Mouse (Mus musculus): ENCODE data around the gene Akr1b8. TPM values are rescaled to one million over a fixed set of nuclear protein-coding genes. Genes with fewer than 3 reads are reported as not detected.

Gene Akr1b8
- 3.3 and 4.8 TPM in 2 replicates for polyA plus RNA-seq (2015; fragmentation: Nextera tagmentation; extraction: Ambion mirVana)

GRCm38 (mm10) chr6:34353658-34354353 lies at the start of gene Akr1b8:
Akr1b8 (plus strand) TSS chr6:34354119.
- H3K4me2 ChIP-seq (ENCODE audit: low read depth, low read length): peak within 1 kb of the TSS; percentile 35
- H3K4me3 ChIP-seq (ENCODE audit: low read length): peak within 1 kb of the TSS; percentile 10; the same call in 1 of the 2 replicates
- H3K9ac ChIP-seq (ENCODE audit: low read depth, low read length): no peak within 1 kb of the TSS
- H3K4me1 ChIP-seq (ENCODE audit: control insufficient read depth, insufficient read depth, low read length): peaks cover 7% of the 10 kb centered on the region; the same call in 1 of the 2 replicates
- WGBS: 16% methylated on average over 16 of the region's 16 CpGs
- no peaks in the 10 kb centered on the region for H3K36me3 ChIP-seq (ENCODE audit: control insufficient read depth, insufficient read depth, low read length)
- H3K27ac ChIP-seq (ENCODE audit: low read length): no peak within 1 kb of the TSS; the same call in 1 of the 2 replicates
- no peaks in the 10 kb centered on the region for H3K27me3 ChIP-seq (replicated peaks; ENCODE audit: control insufficient read depth, insufficient read depth, low read length)
- ATAC-seq: peak; percentile 38
- no peaks in the 10 kb centered on the region for H3K9me3 ChIP-seq (ENCODE audit: control insufficient read depth, low read length)

GRCm38 (mm10) chr6:34304675-34305241 lies 49.2 kb upstream of the Akr1b8 start:
- Histone ChIP-seq H3K9ac (ENCODE audit: low read depth, low read length) (no peak overlapping the region), H3K4me1 (ENCODE audit: control insufficient read depth, insufficient read depth, low read length) (peaks cover 7% of the 10 kb centered on the region; the same call in 1 of the 2 replicates), H3K36me3 (ENCODE audit: control insufficient read depth, insufficient read depth, low read length) (no peaks in the 10 kb centered on the region; the same call in 1 of the 2 replicates), H3K27ac (ENCODE audit: low read length) (no peak overlapping the region), H3K4me2 (ENCODE audit: low read depth, low read length) (no peak overlapping the region), H3K4me3 (ENCODE audit: low read length) (no peak overlapping the region), H3K27me3 (replicated peaks; ENCODE audit: control insufficient read depth, insufficient read depth, low read length) (no peaks in the 10 kb centered on the region), H3K9me3 (ENCODE audit: control insufficient read depth, low read length) (no peaks in the 10 kb centered on the region)
- peak; percentile 93 for ATAC-seq
- 53% methylated on average over 10 of the region's 10 CpGs for WGBS

GRCm38 (mm10) chr6:34306797-34307196 lies 47.1 kb upstream of the Akr1b8 start:
- WGBS: 87% methylated on average over 6 of the region's 6 CpGs
- Histone ChIP-seq H3K27me3 (replicated peaks; ENCODE audit: control insufficient read depth, insufficient read depth, low read length) (no peaks in the 10 kb centered on the region), H3K27ac (ENCODE audit: low read length) (no peak overlapping the region), H3K9me3 (ENCODE audit: control insufficient read depth, low read length) (no peaks in the 10 kb centered on the region), H3K4me2 (ENCODE audit: low read depth, low read length) (no peak overlapping the region), H3K9ac (ENCODE audit: low read depth, low read length) (no peak overlapping the region), H3K36me3 (ENCODE audit: control insufficient read depth, insufficient read depth, low read length) (peaks cover 4% of the 10 kb centered on the region; the same call in 1 of the 2 replicates), H3K4me3 (ENCODE audit: low read length) (no peak overlapping the region), H3K4me1 (ENCODE audit: control insufficient read depth, insufficient read depth, low read length) (peaks cover 7% of the 10 kb centered on the region; the same call in 1 of the 2 replicates)
- ATAC-seq: no peak

- no peak overlapping the region for H3K4me2 ChIP-seq (ENCODE audit: low read depth, low read length)
- no peak overlapping the region for H3K4me3 ChIP-seq (ENCODE audit: low read length)
- no peak overlapping the region for H3K27ac ChIP-seq (ENCODE audit: low read length)
- no peaks in the 10 kb centered on the region for H3K9me3 ChIP-seq (ENCODE audit: control insufficient read depth, low read length)
- no peak overlapping the region for H3K9ac ChIP-seq (ENCODE audit: low read depth, low read length)
- WGBS: 90% methylated on average over 6 of the region's 6 CpGs
- ATAC-seq: no peak
- peaks cover 4% of the 10 kb centered on the region; the same call in 1 of the 2 replicates for H3K36me3 ChIP-seq (ENCODE audit: control insufficient read depth, insufficient read depth, low read length)
- peaks cover 12% of the 10 kb centered on the region; the same call in 1 of the 2 replicates for H3K4me1 ChIP-seq (ENCODE audit: control insufficient read depth, insufficient read depth, low read length)
- H3K27me3 ChIP-seq (replicated peaks; ENCODE audit: control insufficient read depth, insufficient read depth, low read length): no peaks in the 10 kb centered on the region
Observed at GRCm38 (mm10) chr6:34309526-34309925, 44.4 kb upstream of the Akr1b8 start.

GRCm38 (mm10) chr6:34310023-34310595 lies 43.8 kb upstream of the Akr1b8 start:
- no peak for ATAC-seq
- no peak overlapping the region for H3K27ac ChIP-seq (ENCODE audit: low read length)
- H3K4me3 ChIP-seq (ENCODE audit: low read length): no peak overlapping the region
- no peak overlapping the region for H3K9ac ChIP-seq (ENCODE audit: low read depth, low read length)
- peaks cover 4% of the 10 kb centered on the region; the same call in 1 of the 2 replicates for H3K36me3 ChIP-seq (ENCODE audit: control insufficient read depth, insufficient read depth, low read length)
- no peak overlapping the region for H3K4me2 ChIP-seq (ENCODE audit: low read depth, low read length)
- H3K9me3 ChIP-seq (ENCODE audit: control insufficient read depth, low read length): no peaks in the 10 kb centered on the region
- 91% methylated on average over 11 of the region's 11 CpGs for WGBS
- no peaks in the 10 kb centered on the region for H3K27me3 ChIP-seq (replicated peaks; ENCODE audit: control insufficient read depth, insufficient read depth, low read length)
- 0 out of 2 replicates have a peak, but pooled peaks cover 10% of the 10 kb centered on the region for H3K4me1 ChIP-seq (ENCODE audit: control insufficient read depth, insufficient read depth, low read length)

DNA sequence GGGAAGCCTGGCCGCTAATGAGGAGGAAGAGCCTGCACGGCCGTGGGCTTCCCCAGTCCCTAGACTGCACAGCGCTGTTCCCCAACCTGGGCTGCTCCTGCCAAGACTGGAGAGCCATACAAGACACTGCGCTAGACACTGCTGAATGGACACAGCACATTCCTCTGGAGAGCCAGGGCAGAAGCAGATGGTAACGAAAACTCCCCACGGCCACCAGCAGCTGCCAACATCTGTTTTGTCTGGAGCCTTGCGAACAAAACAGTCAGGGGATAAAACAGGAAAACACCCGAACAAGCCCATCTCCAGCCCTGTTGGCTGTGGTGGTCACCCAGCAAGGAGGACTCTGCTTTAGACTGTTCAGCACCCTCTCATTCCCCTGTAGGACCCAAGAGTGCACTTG lies 40.5 kb upstream of the Akr1b8 start:
- no peaks in the 10 kb centered on the region for H3K9me3 ChIP-seq (ENCODE audit: control insufficient read depth, low read length)
- no peak for ATAC-seq
- H3K36me3 ChIP-seq (ENCODE audit: control insufficient read depth, insufficient read depth, low read length): peaks cover 4% of the 10 kb centered on the region; the same call in 1 of the 2 replicates
- H3K27ac ChIP-seq (ENCODE audit: low read length): no peak overlapping the region
- no peak overlapping the region for H3K9ac ChIP-seq (ENCODE audit: low read depth, low read length)
- no peak overlapping the region for H3K4me3 ChIP-seq (ENCODE audit: low read length)
- H3K4me1 ChIP-seq (ENCODE audit: control insufficient read depth, insufficient read depth, low read length): peaks cover 7% of the 10 kb centered on the region; the same call in 1 of the 2 replicates
- H3K27me3 ChIP-seq (replicated peaks; ENCODE audit: control insufficient read depth, insufficient read depth, low read length): no peaks in the 10 kb centered on the region
- 76% methylated on average over 9 of the region's 9 CpGs for WGBS
- no peak overlapping the region for H3K4me2 ChIP-seq (ENCODE audit: low read depth, low read length)

DNA sequence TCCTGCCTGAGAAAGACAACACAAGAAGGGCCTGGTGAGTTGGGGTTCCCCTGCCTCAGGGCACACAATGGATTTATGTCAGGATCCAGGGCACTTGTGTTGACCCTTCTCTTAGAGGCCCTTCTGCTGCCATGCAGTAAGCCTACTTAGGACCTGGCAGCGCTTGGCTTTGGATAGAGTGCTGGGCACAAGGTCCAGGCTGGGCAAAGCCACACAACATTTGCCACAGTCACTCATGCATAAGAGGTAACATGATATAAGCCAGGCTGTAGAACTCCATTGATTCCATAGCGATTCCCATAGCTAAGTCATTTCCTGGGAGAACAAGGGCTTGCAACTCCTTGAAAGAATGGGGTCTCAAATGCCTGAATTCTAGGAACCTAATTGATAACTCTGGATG lies 40.0 kb upstream of the Akr1b8 start:
- Histone ChIP-seq H3K27ac (ENCODE audit: low read length) (no peak overlapping the region), H3K9me3 (ENCODE audit: control insufficient read depth, low read length) (no peaks in the 10 kb centered on the region), H3K4me2 (ENCODE audit: low read depth, low read length) (no peak overlapping the region), H3K36me3 (ENCODE audit: control insufficient read depth, insufficient read depth, low read length) (peaks cover 4% of the 10 kb centered on the region; the same call in 1 of the 2 replicates), H3K4me1 (ENCODE audit: control insufficient read depth, insufficient read depth, low read length) (peaks cover 7% of the 10 kb centered on the region; the same call in 1 of the 2 replicates), H3K27me3 (replicated peaks; ENCODE audit: control insufficient read depth, insufficient read depth, low read length) (no peaks in the 10 kb centered on the region), H3K4me3 (ENCODE audit: low read length) (no peak overlapping the region), H3K9ac (ENCODE audit: low read depth, low read length) (no peak overlapping the region)
- no peak for ATAC-seq
- WGBS: 91% methylated on average over 2 of the region's 2 CpGs

- H3K9ac ChIP-seq (ENCODE audit: low read depth, low read length): peak within 1 kb of the TSS; percentile 79
- H3K4me2 ChIP-seq (ENCODE audit: low read depth, low read length): peak within 1 kb of the TSS; percentile 74
- H3K4me3 ChIP-seq (ENCODE audit: low read length): peak within 1 kb of the TSS; percentile 76
- H3K4me1 ChIP-seq (ENCODE audit: control insufficient read depth, insufficient read depth, low read length): peaks cover 7% of the 10 kb centered on the region; the same call in 1 of the 2 replicates
- ATAC-seq: peak; percentile 99
- H3K27me3 ChIP-seq (replicated peaks; ENCODE audit: control insufficient read depth, insufficient read depth, low read length): no peaks in the 10 kb centered on the region
- H3K36me3 ChIP-seq (ENCODE audit: control insufficient read depth, insufficient read depth, low read length): no peaks in the 10 kb centered on the region
- H3K9me3 ChIP-seq (ENCODE audit: control insufficient read depth, low read length): no peaks in the 10 kb centered on the region
- peak within 1 kb of the TSS; percentile 40; the same call in 1 of the 2 replicates for H3K27ac ChIP-seq (ENCODE audit: low read length)
- 1% methylated on average over 60 of the region's 60 CpGs for WGBS
Observed at GRCm38 (mm10) chr6:34316854-34317771, 36.8 kb upstream of the Akr1b8 start, which contains the start of gene Akr1b3. Akr1b3 (minus strand) TSS chr6:34317478.

All from intestine, embryonic 16.5 days (tissue).